Mouse (Mus musculus) G1E (cell line): ENCODE results near the gene Ppp2r1b.

Experiments used
- CTCF ChIP-seq: IDR thresholded peaks from 2 replicates; pipeline ENCODE4 v1.5.1; 2012; ENCODE audit warnings: low read depth, low read length, inconsistent platforms, mixed read lengths
- GATA1 ChIP-seq: IDR thresholded peaks from 2 replicates; pipeline ENCODE4 v1.6.1; 2012; ENCODE audit warnings: borderline replicate concordance, low read length, inconsistent platforms, mixed read lengths
- GATA2 ChIP-seq: IDR thresholded peaks from 2 replicates; pipeline ENCODE4 v1.6.1; 2012; ENCODE audit warnings: low read depth, low read length, inconsistent platforms, borderline replicate concordance
- POLR2AphosphoS5 ChIP-seq: IDR thresholded peaks from 2 replicates; pipeline ENCODE4 v1.6.1; 2012; ENCODE audit warnings: low read depth, low read length, inconsistent platforms; ENCODE audit not compliant: insufficient replicate concordance
- TAL1 ChIP-seq: conservative IDR thresholded peaks from 2 replicates; pipeline ENCODE4 v1.6.1; 2012; ENCODE audit warnings: low read depth, low read length, inconsistent platforms, mixed read lengths

DNA sequence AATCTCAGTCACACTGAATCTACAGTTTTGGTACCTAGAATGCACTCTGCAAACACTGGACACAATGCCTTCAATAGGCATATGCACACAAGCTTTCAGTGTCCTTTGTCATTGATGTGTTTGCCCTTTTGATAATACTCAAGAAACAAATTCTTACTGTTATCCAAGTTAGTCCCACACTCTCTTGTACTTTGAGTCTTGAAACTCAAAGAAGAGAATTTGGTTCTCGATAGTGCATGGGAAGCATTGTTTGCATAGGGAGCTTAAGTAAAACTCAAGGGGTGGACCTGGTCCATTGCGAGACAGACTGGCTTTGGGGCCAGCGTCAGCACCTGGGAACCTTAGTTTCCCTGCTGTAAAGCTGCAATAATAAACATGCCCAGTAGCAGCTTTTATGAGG, 73.0 kb downstream of the Ppp2r1b start:
- TF ChIP-seq CTCF (no peak), GATA1 (no peak), TAL1 (no peak), GATA2 (no peak), POLR2AphosphoS5 (no peak)
